Mouse (Mus musculus) lung, adult 2 months (tissue): ENCODE measurements at regions not wholly inside any gene's neighbourhood (a gene's known extent, or its start where the extent isn't known, plus 50 kb on each side); places are given as distances from the start of the nearest gene placed in this dataset.

ENCODE experiments used
- CTCF ChIP-seq: fragments of 200-500 bp; IDR thresholded peaks from 2 replicates; pipeline ENCODE4 v1.5.1; 2011; ENCODE audit warnings: mild to moderate bottlenecking, low read length, control low read depth; ENCODE audit not compliant: insufficient read depth
- POLR2A ChIP-seq: fragments of 200-500 bp; IDR thresholded peaks from 2 replicates; pipeline ENCODE4 v1.6.1; 2011; ENCODE audit warnings: low read depth, mild to moderate bottlenecking, control low read depth, low read length, borderline replicate concordance; ENCODE audit errors: extremely low read depth

GRCm38 (mm10) chr7:83394156-83394555, 190.6 kb upstream of the Tmc3 start:
- TF ChIP-seq POLR2A: no peak
- no peak for TF ChIP-seq CTCF
